Mouse (Mus musculus): ENCODE results near the gene Pias4. TPM values are rescaled to one million over a fixed set of nuclear protein-coding genes. Genes with fewer than 3 reads are reported as not detected.

Pias4 gene
- 28.2 and 37.7 TPM in 2 replicates for polyA plus RNA-seq (2012; rRNA removed; ENCODE audit: low replicate concordance)

GRCm38 (mm10) chr10:81167200-81168086 lies at the start of gene Pias4:
Gene Pias4, minus strand, starts transcription at chr10:81167923.

GRCm38 (mm10) chr10:81201807-81202758 lies 34.4 kb upstream of the Pias4 start, which contains the start of gene Nmrk2:
Gene Nmrk2, minus strand, starts transcription at chr10:81202051.

GRCm38 (mm10) chr10:81183805-81184204 lies 16.1 kb upstream of the Pias4 start, which contains the start of gene 4930442H23Rik:
Gene 4930442H23Rik, minus strand, starts transcription at chr10:81183849.

GRCm38 (mm10) chr10:81182336-81183333 lies 14.9 kb upstream of the Pias4 start, which contains the start of gene Dapk3:
Gene Dapk3, plus strand, starts transcription at chr10:81183005.

GRCm38 (mm10) chr10:81176466-81177271 lies 8.9 kb upstream of the Pias4 start, which contains the start of gene Eef2:
Gene Eef2, plus strand, starts transcription at chr10:81176631.

GRCm38 (mm10) chr10:81134966-81135681 lies 32.6 kb downstream of the Pias4 start, which contains the start of gene Zbtb7a:
Gene Zbtb7a, plus strand, starts transcription at chr10:81135220.

GRCm38 (mm10) chr10:81105565-81106112 lies 62.1 kb downstream of the Pias4 start, which contains the start of gene Map2k2:
Gene Map2k2, plus strand, starts transcription at chr10:81105915.

Other genes starting within 250 kb of the Pias4 start
- gene Lmnb2, start 249.7 kb downstream of the Pias4 start, polyA plus RNA-seq (2012; rRNA removed; ENCODE audit: low replicate concordance), result 7.3 and 23.8 TPM in 2 replicates
- gene Gadd45b, start 237.8 kb downstream of the Pias4 start, polyA plus RNA-seq (2012; rRNA removed; ENCODE audit: low replicate concordance), result 18.0 and 22.1 TPM in 2 replicates
- gene Gng7, start 153.0 kb downstream of the Pias4 start, polyA plus RNA-seq (2012; rRNA removed; ENCODE audit: low replicate concordance), result 8.4 and 8.5 TPM in 2 replicates
- 0.08 and 0.13 TPM in 2 replicates for gene Diras1, start 142.3 kb downstream of the Pias4 start, polyA plus RNA-seq (2012; rRNA removed; ENCODE audit: low replicate concordance)
- gene Slc39a3, start 130.5 kb downstream of the Pias4 start, polyA plus RNA-seq (2012; rRNA removed; ENCODE audit: low replicate concordance), result 47.1 and 47.6 TPM in 2 replicates
- 276 and 324 TPM in 2 replicates for gene Sgta, start 107.7 kb downstream of the Pias4 start, polyA plus RNA-seq (2012; rRNA removed; ENCODE audit: low replicate concordance)
- gene Thop1, start 97.9 kb downstream of the Pias4 start, polyA plus RNA-seq (2012; rRNA removed; ENCODE audit: low replicate concordance), result 29.8 and 72.2 TPM in 2 replicates
- 0.75 and 2.3 TPM in 2 replicates for gene Creb3l3, start 69.0 kb downstream of the Pias4 start, polyA plus RNA-seq (2012; rRNA removed; ENCODE audit: low replicate concordance)
- 134 and 183 TPM in 2 replicates for gene Map2k2, start 62.0 kb downstream of the Pias4 start, polyA plus RNA-seq (2012; rRNA removed; ENCODE audit: low replicate concordance)
- 32.2 and 49.6 TPM in 2 replicates for gene Zbtb7a, start 32.7 kb downstream of the Pias4 start, polyA plus RNA-seq (2012; rRNA removed; ENCODE audit: low replicate concordance)
- 1,292 and 2,498 TPM in 2 replicates for gene Eef2, start 8.7 kb upstream of the Pias4 start, polyA plus RNA-seq (2012; rRNA removed; ENCODE audit: low replicate concordance)
- gene Dapk3, start 15.1 kb upstream of the Pias4 start, polyA plus RNA-seq (2012; rRNA removed; ENCODE audit: low replicate concordance), result 75.2 and 89.3 TPM in 2 replicates
- not detected in 2 replicates for gene 4930442H23Rik, start 15.9 kb upstream of the Pias4 start, polyA plus RNA-seq (2012; rRNA removed; ENCODE audit: low replicate concordance)
- not detected in 2 replicates for gene Nmrk2, start 34.1 kb upstream of the Pias4 start, polyA plus RNA-seq (2012; rRNA removed; ENCODE audit: low replicate concordance)
- gene Atcay, start 62.9 kb upstream of the Pias4 start, polyA plus RNA-seq (2012; rRNA removed; ENCODE audit: low replicate concordance), result 0.03 and 0.06 TPM in 2 replicates
- 5.7 and 25.8 TPM in 2 replicates for gene Zfr2, start 65.2 kb upstream of the Pias4 start, polyA plus RNA-seq (2012; rRNA removed; ENCODE audit: low replicate concordance)
- 3.3 and 4.0 TPM in 2 replicates for gene Matk, start 85.0 kb upstream of the Pias4 start, polyA plus RNA-seq (2012; rRNA removed; ENCODE audit: low replicate concordance)
- gene Mrpl54, start 99.0 kb upstream of the Pias4 start, polyA plus RNA-seq (2012; rRNA removed; ENCODE audit: low replicate concordance), result 78.4 and 104 TPM in 2 replicates
- 107 and 116 TPM in 2 replicates for gene Apba3, start 99.0 kb upstream of the Pias4 start, polyA plus RNA-seq (2012; rRNA removed; ENCODE audit: low replicate concordance)
- gene Tjp3, start 123.7 kb upstream of the Pias4 start, polyA plus RNA-seq (2012; rRNA removed; ENCODE audit: low replicate concordance), result 0.26 and 15.2 TPM in 2 replicates
- gene Pip5k1c, start 125.0 kb upstream of the Pias4 start, polyA plus RNA-seq (2012; rRNA removed; ENCODE audit: low replicate concordance), result 56.8 and 80.2 TPM in 2 replicates
- gene Cactin, start 153.2 kb upstream of the Pias4 start, polyA plus RNA-seq (2012; rRNA removed; ENCODE audit: low replicate concordance), result 23.1 and 38.0 TPM in 2 replicates
- gene Tbxa2r, start 160.8 kb upstream of the Pias4 start, polyA plus RNA-seq (2012; rRNA removed; ENCODE audit: low replicate concordance), result 10.1 and 16.3 TPM in 2 replicates
- gene Gipc3, start 175.3 kb upstream of the Pias4 start, polyA plus RNA-seq (2012; rRNA removed; ENCODE audit: low replicate concordance), result 2.2 and 4.8 TPM in 2 replicates
- gene Hmg20b, start 182.6 kb upstream of the Pias4 start, polyA plus RNA-seq (2012; rRNA removed; ENCODE audit: low replicate concordance), result 69.5 and 90.1 TPM in 2 replicates
- 38.6 and 41.1 TPM in 2 replicates for gene Mfsd12, start 189.6 kb upstream of the Pias4 start, polyA plus RNA-seq (2012; rRNA removed; ENCODE audit: low replicate concordance)
- gene 4930404N11Rik, start 197.9 kb upstream of the Pias4 start, polyA plus RNA-seq (2012; rRNA removed; ENCODE audit: low replicate concordance), result 0.43 and 1.8 TPM in 2 replicates
- gene Fzr1, start 210.6 kb upstream of the Pias4 start, polyA plus RNA-seq (2012; rRNA removed; ENCODE audit: low replicate concordance), result 56.1 and 75.2 TPM in 2 replicates
- 61.5 and 66.9 TPM in 2 replicates for gene Dohh, start 216.5 kb upstream of the Pias4 start, polyA plus RNA-seq (2012; rRNA removed; ENCODE audit: low replicate concordance)
- 3.2 and 5.1 TPM in 2 replicates for gene Gm48551, start 216.5 kb upstream of the Pias4 start, polyA plus RNA-seq (2012; rRNA removed; ENCODE audit: low replicate concordance)
- 1.5 and 1.8 TPM in 2 replicates for gene Gm48552, start 221.1 kb upstream of the Pias4 start, polyA plus RNA-seq (2012; rRNA removed; ENCODE audit: low replicate concordance)
- 9.8 and 12.3 TPM in 2 replicates for gene Smim24, start 225.1 kb upstream of the Pias4 start, polyA plus RNA-seq (2012; rRNA removed; ENCODE audit: low replicate concordance)

Data from subcutaneous adipose tissue, adult 2 months (tissue).